Mouse (Mus musculus) MEL (cell line): ENCODE results near the gene Zfp280c.

ENCODE experiments used
- CHD1 ChIP-seq: IDR thresholded peaks from 2 replicates; pipeline ENCODE4 v1.6.1; 2012; ENCODE audit warnings: low read depth, mild to moderate bottlenecking, inconsistent platforms, low read length, improper control_type of control experiment
- CTCF ChIP-seq, 3 experiments: IDR thresholded peaks in 2 of 3; conservative IDR thresholded peaks in 1 of 3; 2 replicates each; pipeline ENCODE4 v1.5.1; 2011 to 2012; ENCODE audit warnings: low read length in 3 of 3, low read depth in 2 of 3, mild to moderate bottlenecking in 2 of 3, improper control_type of control experiment in 1 of 3, inconsistent platforms in 1 of 3, mixed read lengths in 1 of 3, moderate library complexity in 1 of 3; ENCODE audit not compliant: control insufficient read depth in 1 of 3, insufficient read depth in 1 of 3, poor library complexity in 1 of 3, severe bottlenecking in 1 of 3
- EP300 ChIP-seq, 2 experiments: IDR thresholded peaks; 2 replicates each; pipeline ENCODE4 v1.6.1; 2011; ENCODE audit warnings: improper control_type of control experiment in 2 of 2, low read length in 2 of 2, low read depth in 1 of 2, mild to moderate bottlenecking in 1 of 2
- GATA1 ChIP-seq: IDR thresholded peaks from 2 replicates; pipeline ENCODE4 v1.6.1; 2011; ENCODE audit warnings: low read depth, low read length, improper control_type of control experiment
- MAZ ChIP-seq: IDR thresholded peaks from 2 replicates; pipeline ENCODE4 v1.6.1; 2012; ENCODE audit warnings: low read depth, mild to moderate bottlenecking, inconsistent platforms, low read length, improper control_type of control experiment
- MYB ChIP-seq: IDR thresholded peaks from 2 replicates; pipeline ENCODE4 v1.6.1; 2011; ENCODE audit warnings: mild to moderate bottlenecking, low read depth, low read length, improper control_type of control experiment
- NELFE ChIP-seq: IDR thresholded peaks from 2 replicates; pipeline ENCODE4 v1.6.1; 2011; ENCODE audit warnings: low read depth, low read length, improper control_type of control experiment
- POLR2A ChIP-seq, 2 experiments: IDR thresholded peaks; 2 replicates each; pipeline ENCODE4 v1.6.1; 2011 to 2012; ENCODE audit warnings: low read length in 2 of 2, mild to moderate bottlenecking in 2 of 2, control low read depth in 1 of 2, improper control_type of control experiment in 1 of 2, low read depth in 1 of 2, moderate library complexity in 1 of 2; ENCODE audit not compliant: control insufficient read depth in 1 of 2, insufficient read depth in 1 of 2, poor library complexity in 1 of 2
- TBP ChIP-seq: IDR thresholded peaks from 2 replicates; pipeline ENCODE4 v1.8.0; 2011; ENCODE audit warnings: low read depth, low read length, improper control_type of control experiment
- TCF12 ChIP-seq: IDR thresholded peaks from 2 replicates; pipeline ENCODE4 v1.6.1; 2014; ENCODE audit warnings: low read depth, mild to moderate bottlenecking, inconsistent platforms, low read length, improper control_type of control experiment, moderate library complexity
- ZMIZ1 ChIP-seq: IDR thresholded peaks from 2 replicates; pipeline ENCODE4 v1.6.1; 2012; ENCODE audit warnings: low read depth, mild to moderate bottlenecking, inconsistent platforms, low read length, improper control_type of control experiment, moderate library complexity
- ZNF384 ChIP-seq: IDR thresholded peaks from 2 replicates; pipeline ENCODE4 v1.6.1; 2012; ENCODE audit warnings: low read depth, mild to moderate bottlenecking, inconsistent platforms, low read length, improper control_type of control experiment

GRCm38 (mm10) chrX:48593721-48594098 lies 594 bp downstream of the Zfp280c start:
- TF ChIP-seq ZMIZ1 = no peak
- TF ChIP-seq NELFE = no peak
- TF ChIP-seq EP300 (IDR thresholded peaks at IDR 0.05; ENCODE audit: low read depth in 1 of 2, low read length in 2 of 2) = no peak
- TF ChIP-seq POLR2A (IDR thresholded peaks at IDR 0.05; ENCODE audit: control insufficient read depth in 1 of 2, insufficient read depth in 1 of 2, low read depth in 1 of 2, low read length in 2 of 2, poor library complexity in 1 of 2) = no peak
- no peak for TF ChIP-seq ZNF384
- TF ChIP-seq GATA1 = no peak
- TF ChIP-seq CHD1 = no peak
- no peak for TF ChIP-seq MYB
- no peak for TF ChIP-seq TCF12
- TF ChIP-seq MAZ = no peak
- no peak for TF ChIP-seq TBP
- TF ChIP-seq CTCF (IDR thresholded peaks at IDR 0.05 in 2 of 3, conservative IDR thresholded peaks at IDR 0.05 in 1 of 3; ENCODE audit: control insufficient read depth in 1 of 3, insufficient read depth in 1 of 3, low read depth in 2 of 3, low read length in 3 of 3, poor library complexity in 1 of 3, severe bottlenecking in 1 of 3) = no peak
